Mouse (Mus musculus): ENCODE results near the gene Psmc1.

Gene Psmc1

GRCm38 (mm10) chr12:100126968-100127865 lies 17.3 kb downstream of the Psmc1 start:
- DNase-seq = no peak

GRCm38 (mm10) chr12:100127866-100128480 lies 18.0 kb downstream of the Psmc1 start:
- DNase-seq = no peak

GRCm38 (mm10) chr12:100128522-100128921 lies 18.6 kb downstream of the Psmc1 start:
- DNase-seq = no peak

GRCm38 (mm10) chr12:100128961-100129360 lies 19.0 kb downstream of the Psmc1 start:
- no peak for DNase-seq

GRCm38 (mm10) chr12:100131167-100131566 lies 21.2 kb downstream of the Psmc1 start:
- DNase-seq = no peak

GRCm38 (mm10) chr12:100131655-100132054 lies 21.7 kb downstream of the Psmc1 start:
- peak; percentile 74 for DNase-seq

- DNase-seq = no peak
Observed at GRCm38 (mm10) chr12:100134395-100134936, 24.5 kb downstream of the Psmc1 start.

GRCm38 (mm10) chr12:100135117-100135516 lies 25.2 kb downstream of the Psmc1 start:
- DNase-seq = no peak

GRCm38 (mm10) chr12:100142848-100143523 lies 33.0 kb downstream of the Psmc1 start:
- no peak for DNase-seq

- no peak for DNase-seq
Observed at GRCm38 (mm10) chr12:100143737-100144136, 33.8 kb downstream of the Psmc1 start.

GRCm38 (mm10) chr12:100144269-100144668 lies 34.3 kb downstream of the Psmc1 start:
- DNase-seq = no peak

- no peak for DNase-seq
Observed at GRCm38 (mm10) chr12:100152466-100152865, 42.5 kb downstream of the Psmc1 start.

GRCm38 (mm10) chr12:100159261-100159975 lies 49.5 kb downstream of the Psmc1 start, which contains the start of gene Nrde2:
Gene Nrde2, minus strand, starts transcription at chr12:100159653.
- DNase-seq = peak; percentile 90

- no peak for DNase-seq
Observed at GRCm38 (mm10) chr12:100164991-100165500, 55.1 kb downstream of the Psmc1 start.

GRCm38 (mm10) chr12:100166177-100166576 lies 56.2 kb downstream of the Psmc1 start:
- DNase-seq = peak; percentile 43

- no peak for DNase-seq
Observed at GRCm38 (mm10) chr12:100166939-100167338, 57.0 kb downstream of the Psmc1 start.

- no peak for DNase-seq
Observed at GRCm38 (mm10) chr12:100167502-100167901, 57.5 kb downstream of the Psmc1 start.

- peak; percentile 75 for DNase-seq
Observed at GRCm38 (mm10) chr12:100167931-100168871, 58.2 kb downstream of the Psmc1 start.

- no peak for DNase-seq
Observed at GRCm38 (mm10) chr12:100172481-100172880, 62.5 kb downstream of the Psmc1 start.
